Mouse (Mus musculus): ENCODE measurements around the gene Ptprt. TPM values are rescaled to one million over a fixed set of nuclear protein-coding genes. Genes with fewer than 3 reads are reported as not detected.

Gene Ptprt
- total and polyA plus RNA-seq, 3 experiments = 0.76 TPM; not detected in 2

GRCm38 (mm10) chr2:162657541-162657940, 3.4 kb downstream of the Ptprt start:
- TF ChIP-seq MAZ (IDR thresholded peaks at IDR 0.05; ENCODE audit: low read depth, low read length) (no peak), PAX5 (IDR thresholded peaks at IDR 0.05; ENCODE audit: low read length) (no peak)

GRCm38 (mm10) chr2:162654416-162654815, 6.5 kb downstream of the Ptprt start:
- Histone ChIP-seq H3K4me2 (ENCODE audit: insufficient read depth, low read depth, poor library complexity, severe bottlenecking) (no peak overlapping the region), H3K4me3 (replicated peaks in 1 of 3; ENCODE audit: low read depth in 2 of 3, low read length in 2 of 3, poor library complexity in 1 of 3) (no peak overlapping the region), H3K79me2 (replicated peaks; ENCODE audit: control insufficient read depth, extremely low read depth, insufficient read depth, poor library complexity, severe bottlenecking) (no peaks in the 10 kb centered on the region), H3K4me1 (ENCODE audit: control insufficient read depth in 1 of 2, insufficient read depth in 2 of 2) (no peaks in the 10 kb centered on the region), H3K9ac (ENCODE audit: insufficient read depth, low read depth) (no peak overlapping the region), H3K36me3 (replicated peaks in 1 of 2; ENCODE audit: control insufficient read depth in 1 of 2, insufficient read depth in 1 of 2, low read length in 1 of 2) (no peaks in the 10 kb centered on the region), H3K27me3 (replicated peaks) (no peaks in the 10 kb centered on the region), H3K9me3 (replicated peaks; ENCODE audit: low read length) (peaks cover 61% of the 10 kb centered on the region), H3K27ac (ENCODE audit: insufficient read depth, low read depth) (no peak overlapping the region)
- in situ Hi-C loops (cut with MboI; ENCODE audit: low pct_ligation_motif_present, low pct_unique_long_range_greater_than_20kb, low sequenced_read_pairs) (no loop called here), dilution Hi-C loops (cut with MboI; ENCODE audit: extremely low pct_ligation_motif_present, extremely low pct_unique_long_range_greater_than_20kb, low sequenced_read_pairs) (no loop called here)
- TF ChIP-seq CHD1 (IDR thresholded peaks at IDR 0.05; ENCODE audit: low read depth, low read length) (no peak), E2F4 (IDR thresholded peaks at IDR 0.05; ENCODE audit: insufficient replicate concordance, low read depth, low read length) (no peak), CTCF (conservative IDR thresholded peaks at IDR 0.05 in 1 of 2, IDR thresholded peaks at IDR 0.05 in 1 of 2; ENCODE audit: low read depth in 2 of 2, low read length in 2 of 2) (no peak), SMC3 (IDR thresholded peaks at IDR 0.05; ENCODE audit: low read depth, low read length) (no peak), ZKSCAN1 (IDR thresholded peaks at IDR 0.05; ENCODE audit: borderline replicate concordance, low read depth, low read length) (no peak), UBTF (IDR thresholded peaks at IDR 0.05; ENCODE audit: low read depth, low read length) (no peak), TBP (conservative IDR thresholded peaks at IDR 0.05; ENCODE audit: low read depth, low read length) (no peak), USF1 (IDR thresholded peaks at IDR 0.05; ENCODE audit: low read depth, low read length) (no peak), TCF12 (IDR thresholded peaks at IDR 0.05; ENCODE audit: low read depth, low read length) (no peak), KAT2A (IDR thresholded peaks at IDR 0.05; ENCODE audit: insufficient replicate concordance, low read length) (no peak), MXI1 (IDR thresholded peaks at IDR 0.05; ENCODE audit: low read depth, low read length) (no peak), MAFK (IDR thresholded peaks at IDR 0.05; ENCODE audit: insufficient replicate concordance, low read length) (no peak), MEF2A (IDR thresholded peaks at IDR 0.05; ENCODE audit: borderline replicate concordance, low read depth, low read length) (no peak), POLR2AphosphoS2 (IDR thresholded peaks at IDR 0.05; ENCODE audit: low read depth, low read length) (no peak), GABPA (IDR thresholded peaks at IDR 0.05; ENCODE audit: insufficient replicate concordance, low read depth, low read length) (no peak), IRF4 (IDR thresholded peaks at IDR 0.05; ENCODE audit: low read depth, low read length) (no peak), CHD2 (IDR thresholded peaks at IDR 0.05; ENCODE audit: low read length) (no peak), MAX (IDR thresholded peaks at IDR 0.05; ENCODE audit: low read length) (no peak), ZC3H11A (IDR thresholded peaks at IDR 0.05; ENCODE audit: low read depth, low read length) (no peak), USF2 (conservative IDR thresholded peaks at IDR 0.05; ENCODE audit: low read depth, low read length) (no peak)
- DNase-seq (ENCODE audit: extremely low read depth) = no peak

More at GRCm38 (mm10) chr2:162657541-162657940, 3.4 kb downstream of the Ptprt start:
- H3K9ac ChIP-seq (ENCODE audit: insufficient read depth, low read depth) = no peak overlapping the region
- no peak for DNase-seq (ENCODE audit: extremely low read depth)
- in situ Hi-C loops (cut with MboI; ENCODE audit: low pct_ligation_motif_present, low pct_unique_long_range_greater_than_20kb, low sequenced_read_pairs) (no loop called here), dilution Hi-C loops (cut with MboI; ENCODE audit: extremely low pct_ligation_motif_present, extremely low pct_unique_long_range_greater_than_20kb, low sequenced_read_pairs) (no loop called here)
- no peak overlapping the region for H3K4me3 ChIP-seq (replicated peaks in 1 of 3; ENCODE audit: low read depth in 2 of 3, low read length in 2 of 3, poor library complexity in 1 of 3)
- no peaks in the 10 kb centered on the region for H3K36me3 ChIP-seq (replicated peaks in 1 of 2; ENCODE audit: control insufficient read depth in 1 of 2, insufficient read depth in 1 of 2, low read length in 1 of 2)
- no peak overlapping the region for H3K27ac ChIP-seq (ENCODE audit: insufficient read depth, low read depth)
- H3K79me2 ChIP-seq (replicated peaks; ENCODE audit: control insufficient read depth, extremely low read depth, insufficient read depth, poor library complexity, severe bottlenecking) = no peaks in the 10 kb centered on the region
- no peak overlapping the region for H3K4me2 ChIP-seq (ENCODE audit: insufficient read depth, low read depth, poor library complexity, severe bottlenecking)
- no peaks in the 10 kb centered on the region for H3K4me1 ChIP-seq (ENCODE audit: control insufficient read depth in 1 of 2, insufficient read depth in 2 of 2)
- H3K9me3 ChIP-seq (replicated peaks; ENCODE audit: low read length) = peaks cover 65% of the 10 kb centered on the region
- H3K27me3 ChIP-seq (replicated peaks) = no peaks in the 10 kb centered on the region

Data from CH12.LX (cell line).